Mouse (Mus musculus): ENCODE data around the gene Crispld2. TPM values are rescaled to one million over a fixed set of nuclear protein-coding genes. Genes with fewer than 3 reads are reported as not detected.

The Crispld2 gene
- polyA plus RNA-seq (2014; fragmentation: Nextera tagmentation; extraction: Ambion mirVana) = 2.7 and 3.1 TPM in 2 replicates

DNA sequence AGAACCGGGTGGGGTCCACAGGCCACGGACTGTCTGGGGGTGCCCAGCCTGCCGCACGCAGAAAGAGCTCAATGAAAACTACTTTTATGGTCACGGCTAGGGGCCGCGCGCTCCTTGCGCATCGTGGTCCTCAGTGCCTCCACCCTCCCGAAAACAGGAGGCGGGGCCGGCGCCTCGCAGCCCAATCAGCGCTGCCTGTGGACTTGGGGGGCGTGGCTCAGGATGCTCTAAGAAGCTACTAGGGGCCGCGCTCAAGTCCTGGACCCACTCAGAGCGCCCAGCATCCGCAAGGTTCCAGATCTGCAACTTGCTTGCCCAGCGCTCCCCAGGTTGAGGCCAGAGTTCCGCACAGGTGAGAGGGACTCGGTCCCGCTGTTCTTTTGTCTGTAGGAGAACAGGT, at the start of gene Crispld2:
Gene Crispld2, plus strand, starts transcription at position 190 of the 400 bp plus-strand sequence.
- no peaks in the 10 kb centered on the region for H3K36me3 ChIP-seq (ENCODE audit: control insufficient read depth, insufficient read depth, low read length)
- peak; percentile 85; the same call in 1 of the 2 replicates for ATAC-seq (ENCODE audit: insufficient number of reproducible peaks, low FRiP score, low TSS enrichment, low read depth)
- H3K27me3 ChIP-seq (ENCODE audit: control insufficient read depth, insufficient read depth, low read length) = peaks cover 6% of the 10 kb centered on the region; the same call in 1 of the 2 replicates
- DNase-seq (ENCODE audit: low spot score) = peak; percentile 92
- peaks cover 23% of the 10 kb centered on the region for H3K4me1 ChIP-seq (ENCODE audit: control insufficient read depth, insufficient read depth, low read length)
- no peak within 1 kb of the TSS for H3K27ac ChIP-seq (replicated peaks; ENCODE audit: low read depth, low read length)
- no peak within 1 kb of the TSS for H3K9ac ChIP-seq (ENCODE audit: low read length)
- no peaks in the 10 kb centered on the region for H3K9me3 ChIP-seq (ENCODE audit: control insufficient read depth, low read length)
- under 1% methylated on average over 25 of the region's 25 CpGs for WGBS
- peak within 1 kb of the TSS; percentile 28 for H3K4me3 ChIP-seq (ENCODE audit: low read depth, low read length)
- H3K4me2 ChIP-seq (ENCODE audit: low read depth, severe bottlenecking) = peak within 1 kb of the TSS; percentile 43

GRCm38 (mm10) chr8:119943616-119944015, 48.6 kb upstream of the Crispld2 start:
- Histone ChIP-seq H3K9ac (ENCODE audit: low read length) (no peak overlapping the region), H3K4me1 (ENCODE audit: control insufficient read depth, insufficient read depth, low read length) (no peaks in the 10 kb centered on the region), H3K4me3 (ENCODE audit: low read depth, low read length) (no peak overlapping the region), H3K27me3 (ENCODE audit: control insufficient read depth, insufficient read depth, low read length) (no peaks in the 10 kb centered on the region), H3K27ac (replicated peaks; ENCODE audit: low read depth, low read length) (no peak overlapping the region), H3K9me3 (ENCODE audit: control insufficient read depth, low read length) (no peaks in the 10 kb centered on the region), H3K36me3 (ENCODE audit: control insufficient read depth, insufficient read depth, low read length) (peaks cover 17% of the 10 kb centered on the region), H3K4me2 (ENCODE audit: low read depth, severe bottlenecking) (no peak overlapping the region)
- DNase-seq (ENCODE audit: low spot score) (no peak), ATAC-seq (ENCODE audit: insufficient number of reproducible peaks, low FRiP score, low TSS enrichment, low read depth) (no peak)
- WGBS = 92% methylated on average over 10 of the region's 10 CpGs

GRCm38 (mm10) chr8:119944096-119944811, 48.0 kb upstream of the Crispld2 start:
- no peak for ATAC-seq (ENCODE audit: insufficient number of reproducible peaks, low FRiP score, low TSS enrichment, low read depth)

DNA sequence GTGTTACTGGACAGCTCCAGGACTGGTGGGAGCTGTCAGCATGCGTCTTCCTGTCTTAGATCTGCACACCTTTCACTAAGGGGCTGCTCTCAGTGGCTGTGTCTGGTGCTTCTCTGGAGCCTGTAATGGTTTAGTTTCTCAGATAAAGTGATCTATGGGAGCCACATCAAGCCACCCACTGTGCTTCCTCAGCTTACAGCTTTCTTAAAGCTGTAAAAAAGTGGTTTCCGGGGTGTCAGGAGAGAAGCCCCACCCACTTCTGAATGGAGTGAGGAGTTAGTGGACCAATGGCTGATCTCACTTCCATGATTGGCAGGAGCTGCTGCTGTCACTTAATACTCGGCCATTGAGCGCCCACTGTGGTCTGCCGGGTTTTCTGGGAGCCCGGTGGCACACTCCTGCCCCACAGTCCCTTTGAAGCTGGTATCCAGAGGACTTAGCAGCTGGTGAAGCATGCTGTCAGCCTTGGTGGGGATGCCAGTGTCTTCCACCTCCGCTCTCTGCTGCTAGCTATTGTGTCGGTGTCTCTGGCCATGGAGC, 45.8 kb upstream of the Crispld2 start:
- WGBS = 79% methylated on average over 8 of the region's 8 CpGs
- ATAC-seq (ENCODE audit: insufficient number of reproducible peaks, low FRiP score, low TSS enrichment, low read depth) (no peak), DNase-seq (ENCODE audit: low spot score) (no peak)
- no peaks in the 10 kb centered on the region for H3K27me3 ChIP-seq (ENCODE audit: control insufficient read depth, insufficient read depth, low read length)
- H3K9ac ChIP-seq (ENCODE audit: low read length) = no peak overlapping the region
- peaks cover 29% of the 10 kb centered on the region for H3K36me3 ChIP-seq (ENCODE audit: control insufficient read depth, insufficient read depth, low read length)
- no peak overlapping the region for H3K27ac ChIP-seq (replicated peaks; ENCODE audit: low read depth, low read length)
- no peak overlapping the region for H3K4me2 ChIP-seq (ENCODE audit: low read depth, severe bottlenecking)
- H3K4me3 ChIP-seq (ENCODE audit: low read depth, low read length) = no peak overlapping the region
- H3K4me1 ChIP-seq (ENCODE audit: control insufficient read depth, insufficient read depth, low read length) = no peaks in the 10 kb centered on the region
- no peaks in the 10 kb centered on the region for H3K9me3 ChIP-seq (ENCODE audit: control insufficient read depth, low read length)

More at GRCm38 (mm10) chr8:119944096-119944811, 48.0 kb upstream of the Crispld2 start:
- Histone ChIP-seq H3K27ac (replicated peaks; ENCODE audit: low read depth, low read length) (no peak overlapping the region), H3K4me3 (ENCODE audit: low read depth, low read length) (no peak overlapping the region), H3K27me3 (ENCODE audit: control insufficient read depth, insufficient read depth, low read length) (no peaks in the 10 kb centered on the region), H3K4me2 (ENCODE audit: low read depth, severe bottlenecking) (no peak overlapping the region), H3K4me1 (ENCODE audit: control insufficient read depth, insufficient read depth, low read length) (no peaks in the 10 kb centered on the region), H3K36me3 (ENCODE audit: control insufficient read depth, insufficient read depth, low read length) (peaks cover 20% of the 10 kb centered on the region), H3K9me3 (ENCODE audit: control insufficient read depth, low read length) (no peaks in the 10 kb centered on the region), H3K9ac (ENCODE audit: low read length) (no peak overlapping the region)
- WGBS = 68% methylated on average over 9 of the region's 9 CpGs
- peak; percentile 86 for DNase-seq (ENCODE audit: low spot score)

- Histone ChIP-seq H3K9me3 (ENCODE audit: control insufficient read depth, low read length) (no peaks in the 10 kb centered on the region), H3K9ac (ENCODE audit: low read length) (no peak overlapping the region), H3K27me3 (ENCODE audit: control insufficient read depth, insufficient read depth, low read length) (no peaks in the 10 kb centered on the region), H3K4me2 (ENCODE audit: low read depth, severe bottlenecking) (no peak overlapping the region), H3K27ac (replicated peaks; ENCODE audit: low read depth, low read length) (no peak overlapping the region), H3K4me3 (ENCODE audit: low read depth, low read length) (no peak overlapping the region), H3K36me3 (ENCODE audit: control insufficient read depth, insufficient read depth, low read length) (peaks cover 26% of the 10 kb centered on the region; the same call in 1 of the 2 replicates), H3K4me1 (ENCODE audit: control insufficient read depth, insufficient read depth, low read length) (0 out of 2 replicates have a peak, but pooled peaks cover 2% of the 10 kb centered on the region)
- DNase-seq (ENCODE audit: low spot score) (no peak), ATAC-seq (ENCODE audit: insufficient number of reproducible peaks, low FRiP score, low TSS enrichment, low read depth) (no peak)
- 88% methylated on average over 19 of the region's 19 CpGs for WGBS
Observed at GRCm38 (mm10) chr8:119947653-119948052, 44.6 kb upstream of the Crispld2 start.

- Histone ChIP-seq H3K27ac (replicated peaks; ENCODE audit: low read depth, low read length) (no peak overlapping the region), H3K9ac (ENCODE audit: low read length) (no peak overlapping the region), H3K4me3 (ENCODE audit: low read depth, low read length) (no peak overlapping the region), H3K4me2 (ENCODE audit: low read depth, severe bottlenecking) (no peak overlapping the region), H3K9me3 (ENCODE audit: control insufficient read depth, low read length) (no peaks in the 10 kb centered on the region), H3K36me3 (ENCODE audit: control insufficient read depth, insufficient read depth, low read length) (peaks cover 30% of the 10 kb centered on the region), H3K4me1 (ENCODE audit: control insufficient read depth, insufficient read depth, low read length) (0 out of 2 replicates have a peak, but pooled peaks cover 4% of the 10 kb centered on the region), H3K27me3 (ENCODE audit: control insufficient read depth, insufficient read depth, low read length) (no peaks in the 10 kb centered on the region)
- DNase-seq (ENCODE audit: low spot score) (no peak), ATAC-seq (ENCODE audit: insufficient number of reproducible peaks, low FRiP score, low TSS enrichment, low read depth) (no peak)
- WGBS = 92% methylated on average over 15 of the region's 15 CpGs
Observed at GRCm38 (mm10) chr8:119948340-119948739, 43.9 kb upstream of the Crispld2 start.

DNA sequence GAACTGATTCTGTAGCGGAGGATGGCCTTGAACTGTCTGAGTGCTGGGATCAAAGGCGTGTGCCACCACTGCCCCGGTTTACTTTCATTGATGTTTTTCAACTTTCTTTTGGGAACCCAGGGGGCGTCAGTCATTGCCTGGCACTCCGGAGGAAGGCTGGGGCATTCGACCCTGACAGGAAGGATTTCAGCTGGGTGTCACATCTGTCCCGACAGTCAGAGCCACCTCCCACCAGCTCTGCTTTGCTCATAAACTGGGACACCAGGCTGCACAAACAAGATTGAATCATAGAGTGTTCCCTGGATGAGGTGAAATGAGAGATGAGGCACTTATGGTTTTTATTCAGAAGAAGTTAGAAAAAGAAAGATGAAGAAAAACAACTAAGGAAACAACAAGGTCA, 40.0 kb upstream of the Crispld2 start:
- H3K9me3 ChIP-seq (ENCODE audit: control insufficient read depth, low read length) = no peaks in the 10 kb centered on the region
- H3K9ac ChIP-seq (ENCODE audit: low read length) = no peak overlapping the region
- peaks cover 56% of the 10 kb centered on the region for H3K36me3 ChIP-seq (ENCODE audit: control insufficient read depth, insufficient read depth, low read length)
- no peak overlapping the region for H3K27ac ChIP-seq (replicated peaks; ENCODE audit: low read depth, low read length)
- no peak for ATAC-seq (ENCODE audit: insufficient number of reproducible peaks, low FRiP score, low TSS enrichment, low read depth)
- 0 out of 2 replicates have a peak, but pooled peaks cover 10% of the 10 kb centered on the region for H3K4me1 ChIP-seq (ENCODE audit: control insufficient read depth, insufficient read depth, low read length)
- no peak for DNase-seq (ENCODE audit: low spot score)
- H3K4me3 ChIP-seq (ENCODE audit: low read depth, low read length) = no peak overlapping the region
- no peaks in the 10 kb centered on the region for H3K27me3 ChIP-seq (ENCODE audit: control insufficient read depth, insufficient read depth, low read length)
- no peak overlapping the region for H3K4me2 ChIP-seq (ENCODE audit: low read depth, severe bottlenecking)
- WGBS = 70% methylated on average over 7 of the region's 7 CpGs

DNA sequence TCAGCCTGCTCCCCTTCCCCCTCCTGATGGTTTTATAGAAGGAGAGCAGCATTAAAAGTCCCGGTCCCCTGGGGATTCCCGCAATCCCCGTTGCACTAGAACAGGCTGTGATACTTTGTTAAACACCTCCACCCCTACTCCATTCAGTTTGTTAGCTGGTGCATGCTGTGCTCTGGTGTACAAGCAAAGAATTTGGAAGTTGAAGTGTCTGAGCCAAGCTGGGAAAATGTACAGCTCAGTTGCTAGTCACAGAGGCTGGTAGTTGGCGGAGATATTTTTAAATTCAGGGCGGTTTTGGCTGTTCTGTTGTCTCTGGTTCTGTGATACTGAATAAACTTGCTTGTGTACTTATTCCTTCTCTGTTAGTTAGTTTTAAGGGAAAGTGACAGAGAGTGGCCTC, 39.5 kb upstream of the Crispld2 start:
- Histone ChIP-seq H3K27ac (replicated peaks; ENCODE audit: low read depth, low read length) (peak overlapping the region; percentile 10; the same call in 1 of the 2 replicates), H3K4me2 (ENCODE audit: low read depth, severe bottlenecking) (no peak overlapping the region), H3K4me1 (ENCODE audit: control insufficient read depth, insufficient read depth, low read length) (0 out of 2 replicates have a peak, but pooled peaks cover 10% of the 10 kb centered on the region), H3K4me3 (ENCODE audit: low read depth, low read length) (no peak overlapping the region), H3K9me3 (ENCODE audit: control insufficient read depth, low read length) (no peaks in the 10 kb centered on the region), H3K9ac (ENCODE audit: low read length) (no peak overlapping the region), H3K36me3 (ENCODE audit: control insufficient read depth, insufficient read depth, low read length) (peaks cover 57% of the 10 kb centered on the region), H3K27me3 (ENCODE audit: control insufficient read depth, insufficient read depth, low read length) (no peaks in the 10 kb centered on the region)
- WGBS = 60% methylated on average over 5 of the region's 5 CpGs
- ATAC-seq (ENCODE audit: insufficient number of reproducible peaks, low FRiP score, low TSS enrichment, low read depth) (no peak), DNase-seq (ENCODE audit: low spot score) (peak; percentile 42)

Measured in limb, embryonic 11.5 days (tissue).